Mouse (Mus musculus) megakaryocyte, embryonic 14.5 days (primary cell): ENCODE measurements around the gene 1700016C15Rik.

Experiments used
- FLI1 ChIP-seq: IDR thresholded peaks from 2 replicates; pipeline ENCODE4 v1.6.1; 2012; ENCODE audit warnings: low read length, inconsistent platforms, mixed read lengths
- GATA1 ChIP-seq: IDR thresholded peaks from 3 replicates; pipeline ENCODE4 v1.6.1; 2012; ENCODE audit warnings: mixed read lengths, low read length, inconsistent platforms, borderline replicate concordance

DNA sequence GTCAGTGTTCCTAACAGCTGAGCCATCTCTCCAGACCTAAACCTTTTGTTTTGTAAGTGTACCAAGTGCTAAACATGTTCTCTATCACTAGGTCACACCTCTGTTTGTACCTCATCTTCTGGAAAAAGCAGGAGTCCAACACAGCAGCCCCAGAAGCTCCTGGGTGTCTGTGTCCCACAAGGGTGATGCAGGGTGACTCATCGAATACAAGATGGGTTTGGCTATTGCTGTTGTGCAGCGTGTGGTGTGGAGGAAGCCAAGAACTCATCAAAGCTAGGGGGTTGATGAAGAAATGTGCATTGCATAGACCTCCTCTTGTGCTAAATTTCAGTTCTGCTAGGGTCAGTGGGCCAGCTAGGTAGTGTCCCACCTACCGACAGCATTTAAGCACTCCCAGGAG lies 43.5 kb upstream of the 1700016C15Rik start:
- TF ChIP-seq FLI1 = no peak
- no peak for TF ChIP-seq GATA1
